Mouse (Mus musculus) limb, embryonic 14.5 days (tissue): ENCODE results near the gene Hnrnpa2b1. TPM values are rescaled to one million over a fixed set of nuclear protein-coding genes. Genes with fewer than 3 reads are reported as not detected.

Experiments used
- ATAC-seq: fragments of 200-750 bp; cut with Nextera tagmentation; 2 replicates; pipeline ENCODE4 v1.8.0; 2017; ENCODE audit warnings: low read depth, moderate number of reproducible peaks, moderate TSS enrichment; ENCODE audit not compliant: low FRiP score
- DNase-seq: peaks from one replicate; pipeline ENCODE4 v3.0.0-alpha.2; 2015; ENCODE audit warnings: low spot score
- H3K27ac ChIP-seq: fragments of 300-500 bp; sonication (generic); replicated peaks from 2 replicates; pipeline ENCODE4 v1.5.1; 2014; ENCODE audit warnings: low read depth, mild to moderate bottlenecking, low read length, moderate library complexity, mixed read lengths
- H3K27me3 ChIP-seq: fragments of 300-500 bp; sonication (generic); 2 replicates; pipeline ENCODE4 v1.6.1; 2014; ENCODE audit warnings: low read length, mixed read lengths; ENCODE audit not compliant: control insufficient read depth, insufficient read depth
- H3K36me3 ChIP-seq: fragments of 300-500 bp; sonication (generic); 2 replicates; pipeline ENCODE4 v1.6.1; 2014; ENCODE audit warnings: mild to moderate bottlenecking, low read length, moderate library complexity, mixed read lengths; ENCODE audit not compliant: control insufficient read depth, insufficient read depth
- H3K4me1 ChIP-seq: fragments of 300-500 bp; sonication (generic); 2 replicates; pipeline ENCODE4 v1.6.1; 2014; ENCODE audit warnings: antibody characterized with exemption, low read length, mixed read lengths; ENCODE audit not compliant: control insufficient read depth, insufficient read depth
- H3K4me2 ChIP-seq: fragments of 300-500 bp; sonication (generic); replicated peaks from 2 replicates; pipeline ENCODE4 v1.6.1; 2014; ENCODE audit warnings: low read depth, mild to moderate bottlenecking, low read length, moderate library complexity; ENCODE audit not compliant: severe bottlenecking
- H3K4me3 ChIP-seq: fragments of 300-500 bp; sonication (generic); replicated peaks from 2 replicates; pipeline ENCODE4 v1.5.1; 2014; ENCODE audit warnings: low read length
- H3K9ac ChIP-seq: fragments of 300-500 bp; sonication (generic); 2 replicates; pipeline ENCODE4 v1.6.1; 2014; ENCODE audit warnings: mild to moderate bottlenecking, low read depth, low read length, moderate library complexity; ENCODE audit not compliant: severe bottlenecking
- H3K9me3 ChIP-seq: fragments of 300-500 bp; sonication (generic); 2 replicates; pipeline ENCODE4 v1.6.1; 2016; ENCODE audit warnings: low read length; ENCODE audit not compliant: control insufficient read depth
- POLR2A ChIP-seq: fragments of 200-500 bp; IDR thresholded peaks from 2 replicates; pipeline ENCODE4 v1.8.0; 2012; ENCODE audit warnings: inconsistent platforms, mild to moderate bottlenecking, moderate library complexity, borderline replicate concordance; ENCODE audit not compliant: insufficient read depth, insufficient read length; ENCODE audit errors: extremely low read depth
- WGBS: fragments of 180-500 bp; shearing (Covaris S2); extraction: QIAGEN DNeasy Blood & Tissue Kit; methylation state at CpG from one replicate; pipeline ENCODE4 v1.1.7; 2014; 5-methylcytosine and 5-hydroxymethylcytosine counted together
- polyA plus RNA-seq, 2 experiments: library from polyadenylated mRNA; depleted of rRNA in 1 of 2; stranded (reverse) in 1 of 2; unstranded in 1 of 2; fragments of >200 nt; fragmentation: Nextera tagmentation in 1 of 2; extraction: Ambion mirVana in 1 of 2; gene quantifications; 2 replicates each; pipeline versions ENCODE4 v1.2.1 to v1.2.3; 2012 to 2014

The Hnrnpa2b1 gene
- polyA plus RNA-seq, 2 experiments: 1,002 to 1,691 TPM

GRCm38 (mm10) chr6:51459313-51460020, 10.2 kb downstream of the Hnrnpa2b1 start:
- Histone ChIP-seq H3K9me3 (no peaks in the 10 kb centered on the region), H3K4me3 (no peak overlapping the region), H3K4me1 (0 out of 2 replicates have a peak, but pooled peaks cover 3% of the 10 kb centered on the region), H3K36me3 (peaks cover 57% of the 10 kb centered on the region), H3K27me3 (no peaks in the 10 kb centered on the region), H3K9ac (no peak overlapping the region), H3K27ac (no peak overlapping the region), H3K4me2 (no peak overlapping the region)
- ATAC-seq: peak; percentile 53
- no peak for TF ChIP-seq POLR2A
- 41% methylated on average over 5 of the region's 5 CpGs for WGBS
- DNase-seq: no peak

GRCm38 (mm10) chr6:51458925-51459312, 10.8 kb downstream of the Hnrnpa2b1 start:
- H3K27me3 ChIP-seq: no peaks in the 10 kb centered on the region
- H3K4me1 ChIP-seq: 0 out of 2 replicates have a peak, but pooled peaks cover 3% of the 10 kb centered on the region
- no peak overlapping the region for H3K9ac ChIP-seq
- ATAC-seq: peak; percentile 28; the same call in 1 of the 2 replicates
- DNase-seq: no peak
- no peak for TF ChIP-seq POLR2A
- no peaks in the 10 kb centered on the region for H3K9me3 ChIP-seq
- no peak overlapping the region for H3K27ac ChIP-seq
- WGBS: 40% methylated on average over 2 of the region's 2 CpGs
- no peak overlapping the region for H3K4me2 ChIP-seq
- H3K36me3 ChIP-seq: peaks cover 52% of the 10 kb centered on the region
- H3K4me3 ChIP-seq: no peak overlapping the region

DNA sequence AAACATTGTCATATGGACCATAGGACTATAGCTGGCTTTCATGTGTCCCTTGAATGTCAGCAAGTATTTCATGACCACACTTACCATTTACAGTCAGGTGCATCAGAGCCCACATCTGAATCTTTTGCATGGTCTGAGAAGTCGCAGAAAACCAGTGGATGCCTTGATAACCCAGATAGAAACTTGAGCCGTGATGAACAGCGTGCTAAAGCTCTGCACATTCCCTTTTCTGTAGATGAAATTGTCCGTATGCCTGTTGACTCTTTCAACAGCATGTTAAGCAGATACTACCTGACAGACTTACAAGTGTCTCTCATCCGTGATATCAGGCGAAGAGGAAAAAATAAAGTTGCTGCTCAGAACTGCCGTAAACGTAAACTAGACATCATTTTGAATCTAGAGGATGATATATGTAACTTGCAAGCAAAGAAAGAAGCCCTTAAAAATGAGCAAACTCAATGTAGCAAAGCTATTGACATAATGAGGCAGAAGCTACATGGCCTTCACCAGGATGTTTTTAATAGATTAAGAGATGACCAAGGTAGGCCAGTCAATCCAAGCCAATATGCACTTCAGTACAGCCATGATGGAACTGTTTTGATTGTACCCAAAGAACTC, 11.8 kb downstream of the Hnrnpa2b1 start:
- DNase-seq (no peak), ATAC-seq (no peak)
- no peak for TF ChIP-seq POLR2A
- Histone ChIP-seq H3K4me1 (0 out of 2 replicates have a peak, but pooled peaks cover 3% of the 10 kb centered on the region), H3K4me3 (no peak overlapping the region), H3K9me3 (no peaks in the 10 kb centered on the region), H3K9ac (no peak overlapping the region), H3K36me3 (peaks cover 42% of the 10 kb centered on the region), H3K27ac (no peak overlapping the region), H3K27me3 (no peaks in the 10 kb centered on the region), H3K4me2 (no peak overlapping the region)
- 80% methylated on average over 8 of the region's 8 CpGs for WGBS

- Histone ChIP-seq H3K9me3 (no peaks in the 10 kb centered on the region), H3K27me3 (no peaks in the 10 kb centered on the region), H3K4me2 (no peak overlapping the region), H3K4me1 (0 out of 2 replicates have a peak, but pooled peaks cover 3% of the 10 kb centered on the region), H3K36me3 (peaks cover 39% of the 10 kb centered on the region), H3K9ac (no peak overlapping the region), H3K27ac (no peak overlapping the region), H3K4me3 (no peak overlapping the region)
- ATAC-seq (no peak), DNase-seq (no peak)
- no peak for TF ChIP-seq POLR2A
- WGBS: 80% methylated on average over 3 of the region's 3 CpGs
Observed at GRCm38 (mm10) chr6:51457283-51457682, 12.4 kb downstream of the Hnrnpa2b1 start.

GRCm38 (mm10) chr6:51456198-51456597, 13.5 kb downstream of the Hnrnpa2b1 start:
- H3K4me1 ChIP-seq: 0 out of 2 replicates have a peak, but pooled peaks cover 3% of the 10 kb centered on the region
- H3K36me3 ChIP-seq: peaks cover 30% of the 10 kb centered on the region
- TF ChIP-seq POLR2A: 0 out of 2 replicates have a peak, but pooled peaks have one; percentile 20
- H3K9ac ChIP-seq: no peak overlapping the region
- no peak overlapping the region for H3K27ac ChIP-seq
- H3K27me3 ChIP-seq: no peaks in the 10 kb centered on the region
- WGBS: 89% methylated on average over 1 of the region's 1 CpGs
- ATAC-seq (no peak), DNase-seq (no peak)
- no peak overlapping the region for H3K4me2 ChIP-seq
- H3K9me3 ChIP-seq: no peaks in the 10 kb centered on the region
- no peak overlapping the region for H3K4me3 ChIP-seq
